Mouse (Mus musculus) intestine, embryonic 16.5 days (tissue): ENCODE results near the gene Hacd2. TPM values are rescaled to one million over a fixed set of nuclear protein-coding genes. Genes with fewer than 3 reads are reported as not detected.

Experiments
- ATAC-seq: fragments of 200-750 bp; cut with Nextera tagmentation; 2 replicates; pipeline ENCODE4 v1.8.0; 2017; ENCODE audit warnings: moderate TSS enrichment, moderate library complexity
- H3K27ac ChIP-seq: fragments of 300-500 bp; sonication (generic); 2 replicates; pipeline ENCODE4 v1.5.1; 2014; ENCODE audit warnings: mild to moderate bottlenecking, low read length
- H3K27me3 ChIP-seq: fragments of 300-500 bp; sonication (generic); replicated peaks from 2 replicates; pipeline ENCODE4 v1.6.1; 2014; ENCODE audit warnings: low read length, control low read depth, mixed read lengths; ENCODE audit not compliant: control insufficient read depth, insufficient read depth
- H3K36me3 ChIP-seq: fragments of 300-500 bp; sonication (generic); 2 replicates; pipeline ENCODE4 v1.6.1; 2014; ENCODE audit warnings: low read length, control low read depth; ENCODE audit not compliant: control insufficient read depth, insufficient read depth
- H3K4me1 ChIP-seq: fragments of 300-500 bp; sonication (generic); 2 replicates; pipeline ENCODE4 v1.6.1; 2014; ENCODE audit warnings: low read length, control low read depth, mixed read lengths; ENCODE audit not compliant: control insufficient read depth, insufficient read depth
- H3K4me2 ChIP-seq: fragments of 300-500 bp; sonication (generic); 2 replicates; pipeline ENCODE4 v1.6.1; 2014; ENCODE audit warnings: low read depth, low read length, control low read depth
- H3K4me3 ChIP-seq: fragments of 300-500 bp; sonication (generic); 2 replicates; pipeline ENCODE4 v1.5.1; 2014; ENCODE audit warnings: mild to moderate bottlenecking, low read length
- H3K9ac ChIP-seq: fragments of 300-500 bp; sonication (generic); 2 replicates; pipeline ENCODE4 v1.6.1; 2014; ENCODE audit warnings: low read depth, low read length
- H3K9me3 ChIP-seq: fragments of 300-500 bp; sonication (generic); 2 replicates; pipeline ENCODE4 v1.6.1; 2016; ENCODE audit warnings: low read length, control low read depth; ENCODE audit not compliant: control insufficient read depth
- WGBS: fragments of 180-500 bp; shearing (Covaris S2); extraction: QIAGEN DNeasy Blood & Tissue Kit; methylation state at CpG from one replicate; pipeline ENCODE4 v1.1.7; 2014; 5-methylcytosine and 5-hydroxymethylcytosine counted together
- polyA plus RNA-seq: library from polyadenylated mRNA; unstranded; fragments of >200 nt; fragmentation: Nextera tagmentation; extraction: Ambion mirVana; gene quantifications from 2 replicates; pipeline ENCODE4 v1.2.1, GENCODE M21; 2015

Hacd2 gene
- polyA plus RNA-seq, 1 experiment from 2014 or later, result 103 TPM

DNA sequence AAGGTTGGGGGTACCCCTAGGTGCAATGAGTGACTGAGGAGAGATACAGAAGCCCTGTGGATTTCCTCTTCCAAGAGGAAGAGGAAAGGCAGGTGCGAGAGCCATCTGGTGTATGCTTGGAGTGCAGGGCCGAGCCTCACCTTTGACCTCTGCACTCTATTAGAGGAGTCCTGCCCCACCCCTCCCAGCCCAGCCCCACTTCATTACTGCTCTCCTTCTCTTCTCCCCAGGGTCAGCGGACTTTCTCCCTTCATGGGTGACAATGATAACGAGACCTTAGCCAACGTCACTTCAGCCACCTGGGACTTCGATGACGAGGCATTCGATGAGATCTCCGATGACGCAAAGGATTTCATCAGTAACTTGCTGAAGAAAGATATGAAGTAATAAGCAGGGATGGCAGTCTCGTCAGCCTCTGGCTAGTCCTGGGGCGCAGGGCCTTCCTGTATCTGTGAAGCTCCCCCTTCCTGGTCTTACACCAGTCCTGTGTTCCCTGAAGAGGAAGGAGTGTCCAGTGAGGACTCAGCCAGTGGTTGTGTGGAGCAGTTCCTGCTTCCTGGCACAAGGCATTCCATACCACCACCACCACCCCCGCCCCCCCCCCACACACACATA lies 35.9 kb upstream of the Hacd2 start:
- Histone ChIP-seq H3K9me3 (no peaks in the 10 kb centered on the region), H3K27ac (peak overlapping the region; percentile 10; the same call in 1 of the 2 replicates), H3K27me3 (no peaks in the 10 kb centered on the region), H3K4me2 (no peak overlapping the region), H3K36me3 (no peaks in the 10 kb centered on the region; the same call in 1 of the 2 replicates), H3K4me1 (peaks cover 18% of the 10 kb centered on the region), H3K9ac (no peak overlapping the region), H3K4me3 (no peak overlapping the region)
- ATAC-seq, result peak; percentile 57
- WGBS, result 80% methylated on average over 13 of the region's 13 CpGs

DNA sequence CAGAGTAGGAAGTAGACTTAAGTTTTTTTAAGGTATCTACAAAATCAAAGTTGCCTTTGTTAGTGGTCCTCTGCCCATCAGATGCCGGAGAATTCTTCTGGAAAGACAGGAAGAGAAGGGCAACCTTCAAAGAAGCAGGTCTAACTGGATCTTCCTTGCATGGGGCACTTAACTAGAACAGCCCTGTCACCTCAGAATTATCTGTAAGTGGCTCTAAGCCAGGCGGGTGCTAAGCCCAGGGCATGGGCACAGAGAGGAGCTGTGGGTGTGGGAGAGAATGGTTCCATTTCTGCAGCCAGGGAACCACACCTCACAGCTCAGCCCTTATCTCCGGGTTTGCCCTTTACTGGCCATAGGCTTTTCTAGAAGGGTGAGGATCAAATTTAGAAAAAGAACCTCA lies 30.9 kb upstream of the Hacd2 start:
- no peak overlapping the region for H3K4me2 ChIP-seq
- no peaks in the 10 kb centered on the region; the same call in 1 of the 2 replicates for H3K36me3 ChIP-seq
- no peak for ATAC-seq
- no peaks in the 10 kb centered on the region for H3K9me3 ChIP-seq
- no peak overlapping the region for H3K9ac ChIP-seq
- H3K27ac ChIP-seq, result no peak overlapping the region
- H3K27me3 ChIP-seq, result no peaks in the 10 kb centered on the region
- H3K4me1 ChIP-seq, result peaks cover 17% of the 10 kb centered on the region
- 78% methylated on average over 3 of the region's 3 CpGs for WGBS
- H3K4me3 ChIP-seq, result no peak overlapping the region

DNA sequence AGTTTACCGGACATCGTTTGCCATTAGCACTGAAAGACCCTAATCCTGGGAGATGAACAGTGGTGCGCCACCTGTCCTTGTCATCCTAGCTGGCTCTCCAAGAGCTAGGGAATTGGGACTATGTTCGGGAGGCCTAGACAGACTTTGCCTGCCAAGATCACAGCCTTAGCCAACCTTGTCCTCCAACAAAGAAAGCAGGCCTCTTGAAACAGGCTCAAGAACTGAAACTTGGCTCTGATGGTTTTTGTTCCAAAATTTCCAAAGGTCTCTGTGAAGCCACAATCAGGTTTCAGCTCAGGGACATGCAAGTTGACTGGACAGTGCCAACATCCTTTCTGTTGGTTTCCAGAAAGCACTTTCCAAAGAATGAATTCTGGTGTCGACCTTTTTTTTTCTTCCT lies 29.4 kb upstream of the Hacd2 start:
- Histone ChIP-seq H3K4me3 (no peak overlapping the region), H3K27me3 (no peaks in the 10 kb centered on the region), H3K9me3 (no peaks in the 10 kb centered on the region), H3K4me1 (peaks cover 30% of the 10 kb centered on the region), H3K36me3 (no peaks in the 10 kb centered on the region), H3K27ac (no peak overlapping the region), H3K4me2 (no peak overlapping the region), H3K9ac (no peak overlapping the region)
- ATAC-seq, result no peak
- WGBS, result 90% methylated on average over 5 of the region's 5 CpGs

DNA sequence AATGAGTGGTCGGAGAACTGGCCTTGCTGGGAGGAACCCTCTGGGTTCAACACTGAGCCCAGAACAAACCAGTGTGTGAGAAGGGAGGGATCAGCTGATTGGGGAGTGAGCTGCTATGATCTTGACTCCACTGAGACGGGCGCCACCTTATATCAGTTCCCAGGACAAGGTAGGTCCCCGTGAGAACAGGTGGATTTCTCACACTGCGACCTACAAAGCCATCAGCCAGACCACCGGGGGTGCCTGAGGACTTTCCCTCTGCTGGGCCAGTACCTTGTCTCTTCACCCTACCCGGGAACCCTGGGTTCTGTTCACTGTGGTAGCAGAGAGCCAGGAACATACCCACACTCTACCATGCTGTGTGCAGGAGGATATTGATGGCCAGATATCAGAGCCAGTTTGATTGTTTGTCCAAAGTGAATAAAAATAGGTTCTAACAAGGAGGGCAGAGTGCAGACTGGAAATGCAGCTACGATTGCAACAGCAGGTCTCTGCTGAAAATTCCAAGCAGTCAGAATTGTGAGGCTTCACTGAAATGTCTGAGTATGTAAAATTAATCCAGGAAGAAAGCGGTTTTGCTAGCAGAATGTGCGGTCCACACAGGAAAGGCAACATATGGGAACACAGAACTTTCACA lies 28.4 kb upstream of the Hacd2 start:
- Histone ChIP-seq H3K9me3 (no peaks in the 10 kb centered on the region), H3K36me3 (no peaks in the 10 kb centered on the region), H3K27me3 (no peaks in the 10 kb centered on the region), H3K27ac (peak overlapping the region; percentile 81), H3K9ac (no peak overlapping the region), H3K4me2 (no peak overlapping the region), H3K4me3 (no peak overlapping the region), H3K4me1 (peaks cover 30% of the 10 kb centered on the region)
- ATAC-seq, result no peak
- 78% methylated on average over 10 of the region's 10 CpGs for WGBS

DNA sequence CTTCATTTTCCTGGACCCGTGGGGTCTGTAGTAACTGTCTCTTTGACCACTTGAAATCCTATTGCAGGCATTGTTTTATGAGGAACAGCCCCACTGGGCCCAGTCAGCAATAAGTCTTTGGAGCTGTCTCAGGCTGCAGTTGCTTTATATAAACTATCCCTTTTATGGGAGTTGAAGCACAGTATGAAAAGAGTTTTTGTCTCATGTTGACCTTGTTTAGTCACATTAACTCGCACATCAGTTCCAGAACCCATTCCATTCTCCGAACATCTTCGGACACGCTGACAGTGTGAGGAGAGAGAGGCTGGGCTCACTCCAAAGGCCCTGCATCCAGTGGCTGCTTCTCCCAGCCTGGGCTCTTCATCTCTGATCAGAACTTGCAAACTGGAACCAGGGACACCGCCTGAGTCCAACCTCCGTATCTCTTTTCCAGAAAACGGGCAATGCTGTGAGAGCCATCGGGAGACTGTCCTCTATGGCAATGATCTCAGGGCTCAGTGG lies 27.5 kb upstream of the Hacd2 start:
- 50% methylated on average over 9 of the region's 9 CpGs for WGBS
- H3K9ac ChIP-seq, result peak overlapping the region; percentile 34; the same call in 1 of the 2 replicates
- H3K9me3 ChIP-seq, result no peaks in the 10 kb centered on the region
- H3K4me2 ChIP-seq, result no peak overlapping the region
- H3K4me3 ChIP-seq, result peak overlapping the region; percentile 14
- H3K4me1 ChIP-seq, result peaks cover 30% of the 10 kb centered on the region
- ATAC-seq, result peak; percentile 62
- peak overlapping the region; percentile 81 for H3K27ac ChIP-seq
- no peaks in the 10 kb centered on the region for H3K36me3 ChIP-seq
- no peaks in the 10 kb centered on the region for H3K27me3 ChIP-seq

DNA sequence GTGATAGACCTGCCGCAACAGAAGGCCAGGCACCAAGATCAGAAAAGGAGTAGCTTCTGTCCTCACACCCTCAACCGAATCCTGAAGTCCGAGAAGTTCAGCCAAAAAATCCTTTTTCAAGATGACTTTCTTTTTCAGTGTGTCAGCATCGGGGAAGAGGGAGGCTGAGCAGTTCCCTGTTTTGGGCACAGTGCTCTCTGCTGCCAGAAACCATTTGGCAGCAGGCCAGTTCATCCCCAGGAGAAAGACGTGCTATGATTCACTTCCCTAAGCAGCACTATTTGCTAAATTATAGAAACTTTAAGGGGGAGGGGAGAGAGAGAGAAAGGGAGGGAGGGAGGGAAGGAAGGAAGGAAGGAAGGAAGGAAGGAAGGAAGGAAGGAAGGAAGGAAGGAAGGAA lies 26.1 kb upstream of the Hacd2 start:
- peak overlapping the region; percentile 86 for H3K27ac ChIP-seq
- peaks cover 30% of the 10 kb centered on the region for H3K4me1 ChIP-seq
- no peaks in the 10 kb centered on the region for H3K27me3 ChIP-seq
- no peak for ATAC-seq
- no peaks in the 10 kb centered on the region for H3K36me3 ChIP-seq
- H3K4me3 ChIP-seq, result peak overlapping the region; percentile 44
- H3K9ac ChIP-seq, result peak overlapping the region; percentile 62
- H3K4me2 ChIP-seq, result peak overlapping the region; percentile 27; the same call in 1 of the 2 replicates
- H3K9me3 ChIP-seq, result no peaks in the 10 kb centered on the region
- 38% methylated on average over 5 of the region's 5 CpGs for WGBS

DNA sequence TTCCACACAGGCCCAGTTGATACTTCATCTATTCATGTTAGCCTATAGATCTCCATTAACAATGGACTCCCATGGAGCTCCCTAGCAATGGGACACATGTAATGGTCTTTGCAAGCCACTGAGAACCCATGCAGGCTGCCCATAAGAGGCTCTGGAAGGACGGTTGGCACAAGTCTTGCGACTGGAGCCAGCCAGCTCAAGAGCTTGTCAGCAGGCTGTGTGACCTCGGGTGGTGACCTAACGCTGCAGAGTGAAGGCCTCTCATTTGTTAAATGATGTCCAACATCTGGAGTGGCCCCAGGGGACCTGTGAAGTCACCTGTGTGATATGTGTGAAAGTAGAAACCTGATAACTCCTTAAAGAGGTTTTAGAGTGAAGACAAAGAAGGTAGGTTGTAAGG lies 25.2 kb upstream of the Hacd2 start:
- peak overlapping the region; percentile 40 for H3K4me3 ChIP-seq
- peak overlapping the region; percentile 44 for H3K9ac ChIP-seq
- no peaks in the 10 kb centered on the region for H3K27me3 ChIP-seq
- H3K9me3 ChIP-seq, result no peaks in the 10 kb centered on the region
- 73% methylated on average over 4 of the region's 4 CpGs for WGBS
- H3K27ac ChIP-seq, result peak overlapping the region; percentile 72
- ATAC-seq, result 0 out of 2 replicates have a peak, but pooled peaks have one; percentile 4
- H3K4me1 ChIP-seq, result peaks cover 30% of the 10 kb centered on the region
- H3K36me3 ChIP-seq, result no peaks in the 10 kb centered on the region
- peak overlapping the region; percentile 35 for H3K4me2 ChIP-seq

DNA sequence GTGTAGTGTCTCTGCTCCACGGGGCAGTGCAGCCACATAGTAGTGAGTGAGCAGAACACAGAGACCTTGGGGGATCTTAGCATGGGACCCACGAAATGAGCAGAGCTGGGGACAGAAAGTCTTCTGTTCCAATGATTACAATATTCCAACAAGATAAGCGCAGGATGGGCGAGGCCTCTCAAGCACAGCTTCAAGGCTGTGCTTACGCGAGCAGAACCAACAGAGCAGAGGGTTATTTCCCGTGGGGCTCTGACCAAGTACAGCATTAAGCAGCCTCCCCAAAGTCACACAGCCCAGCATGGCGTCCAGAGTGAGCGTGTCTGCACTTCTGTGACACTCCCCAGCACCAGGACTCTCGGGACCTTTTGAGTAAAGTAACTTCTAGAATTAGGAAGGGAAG lies 24.7 kb upstream of the Hacd2 start:
- WGBS, result 50% methylated on average over 10 of the region's 10 CpGs
- Histone ChIP-seq H3K4me1 (peaks cover 30% of the 10 kb centered on the region), H3K9me3 (no peaks in the 10 kb centered on the region), H3K27ac (peak overlapping the region; percentile 72), H3K4me2 (peak overlapping the region; percentile 35; the same call in 1 of the 2 replicates), H3K27me3 (no peaks in the 10 kb centered on the region), H3K9ac (peak overlapping the region; percentile 44), H3K4me3 (peak overlapping the region; percentile 40), H3K36me3 (no peaks in the 10 kb centered on the region)
- ATAC-seq, result peak; percentile 41; the same call in 1 of the 2 replicates

DNA sequence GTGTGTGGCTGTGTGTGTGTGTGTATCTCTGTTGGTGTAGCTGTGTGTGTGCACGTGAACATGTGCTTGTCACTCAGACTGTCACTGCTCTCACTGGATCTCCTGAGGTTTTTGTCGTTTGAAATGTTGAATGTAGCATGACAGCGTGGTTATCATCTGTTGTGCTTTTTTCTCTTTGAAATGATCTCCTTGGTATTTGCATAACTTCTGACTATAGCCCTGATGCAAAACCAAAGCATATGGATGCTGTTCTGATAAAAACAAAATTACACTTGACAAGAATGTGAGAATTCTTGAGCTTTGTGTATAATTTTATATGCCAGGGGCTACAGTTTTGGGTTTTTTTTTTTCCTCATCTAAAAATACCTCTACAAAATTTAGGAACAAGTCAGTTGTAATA lies 23.2 kb upstream of the Hacd2 start:
- no peaks in the 10 kb centered on the region for H3K36me3 ChIP-seq

More for the DNA sequence above, 23.2 kb upstream of the Hacd2 start:
- no peak for ATAC-seq
- Histone ChIP-seq H3K27me3 (no peaks in the 10 kb centered on the region), H3K9ac (peak overlapping the region; percentile 44; the same call in 1 of the 2 replicates), H3K4me1 (peaks cover 26% of the 10 kb centered on the region), H3K27ac (no peak overlapping the region), H3K4me2 (peak overlapping the region; percentile 35; the same call in 1 of the 2 replicates), H3K4me3 (peak overlapping the region; percentile 40), H3K9me3 (no peaks in the 10 kb centered on the region)
- WGBS, result 69% methylated on average over 3 of the region's 3 CpGs
